Mouse (Mus musculus) large intestine, adult 2 months (tissue): Measurements from ENCODE around the gene Nfat5. TPM values are rescaled to one million over a fixed set of nuclear protein-coding genes. Genes with fewer than 3 reads are reported as not detected.

Experiments used
- DNase-seq: peaks from one replicate; pipeline ENCODE4 v3.0.0-alpha.2; 2012; ENCODE audit warnings: low read depth, low spot score
- WGBS: fragments of 180-500 bp; shearing (Covaris S2); methylation state at CpG from one replicate; pipeline ENCODE4 v1.1.7; 2018; 5-methylcytosine and 5-hydroxymethylcytosine counted together
- polyA plus RNA-seq: library from polyadenylated mRNA; depleted of rRNA; stranded (reverse); fragments of >200 nt; gene quantifications from 2 replicates; pipeline ENCODE4 v1.2.3, GENCODE M21; 2012

Gene Nfat5
- polyA plus RNA-seq, 1 experiment = 5.8 TPM

- WGBS = 68% methylated on average over 5 of the region's 5 CpGs
These were observed 5.7 kb upstream of the Nfat5 start for GRCm38 (mm10) chr8:107287522-107287921.

GRCm38 (mm10) chr8:107291171-107291601 is 2.1 kb upstream of the Nfat5 start:
- 88% methylated on average over 4 of the region's 4 CpGs for WGBS
- DNase-seq = no peak

More at GRCm38 (mm10) chr8:107287522-107287921, 5.7 kb upstream of the Nfat5 start:
- DNase-seq = no peak

GRCm38 (mm10) chr8:107292119-107292927 is 947 bp upstream of the Nfat5 start:
- 57% methylated on average over 18 of the region's 18 CpGs for WGBS

GRCm38 (mm10) chr8:107293641-107294628 is 665 bp downstream of the Nfat5 start:
- under 1% methylated on average over 83 of the region's 98 CpGs for WGBS
- DNase-seq = no peak

More at GRCm38 (mm10) chr8:107292119-107292927, 947 bp upstream of the Nfat5 start:
- DNase-seq = no peak

- no peak for DNase-seq
- 56% methylated on average over 1 of the region's 1 CpGs for WGBS
These were observed 2.2 kb downstream of the Nfat5 start for GRCm38 (mm10) chr8:107295450-107295849.

GRCm38 (mm10) chr8:107311876-107312275 is 18.6 kb downstream of the Nfat5 start:
- no peak for DNase-seq

- 0% methylated on average over 1 of the region's 1 CpGs for WGBS
- DNase-seq = peak; percentile 66
These were observed 30.9 kb downstream of the Nfat5 start for GRCm38 (mm10) chr8:107324142-107324541.

GRCm38 (mm10) chr8:107329595-107329994 is 36.3 kb downstream of the Nfat5 start:
- no peak for DNase-seq

GRCm38 (mm10) chr8:107336480-107336879 is 43.2 kb downstream of the Nfat5 start:
- 79% methylated on average over 1 of the region's 1 CpGs for WGBS
- DNase-seq = no peak

More at GRCm38 (mm10) chr8:107329595-107329994, 36.3 kb downstream of the Nfat5 start:
- WGBS = 43% methylated on average over 1 of the region's 1 CpGs

GRCm38 (mm10) chr8:107370311-107370710 is 77.0 kb downstream of the Nfat5 start:
- WGBS = 78% methylated on average over 4 of the region's 4 CpGs
- no peak for DNase-seq

GRCm38 (mm10) chr8:107377346-107377745 is 84.1 kb downstream of the Nfat5 start:
- DNase-seq = no peak
- 87% methylated on average over 3 of the region's 3 CpGs for WGBS

- 91% methylated on average over 8 of the region's 8 CpGs for WGBS
- DNase-seq = no peak
These were observed 87.5 kb downstream of the Nfat5 start for GRCm38 (mm10) chr8:107380734-107381133.

GRCm38 (mm10) chr8:107381666-107382065 is 88.4 kb downstream of the Nfat5 start:
- no peak for DNase-seq
- 94% methylated on average over 4 of the region's 4 CpGs for WGBS

GRCm38 (mm10) chr8:107382898-107383297 is 89.6 kb downstream of the Nfat5 start:
- no peak for DNase-seq
- WGBS = 68% methylated on average over 4 of the region's 4 CpGs

- WGBS = 21% methylated on average over 5 of the region's 5 CpGs
- DNase-seq = no peak
These were observed 91.4 kb downstream of the Nfat5 start for GRCm38 (mm10) chr8:107384651-107385050.

- WGBS = 77% methylated on average over 2 of the region's 2 CpGs
- no peak for DNase-seq
These were observed 91.8 kb downstream of the Nfat5 start for GRCm38 (mm10) chr8:107385063-107385462.

GRCm38 (mm10) chr8:107386171-107386570 is 92.9 kb downstream of the Nfat5 start:
- no peak for DNase-seq
- WGBS = 39% methylated on average over 5 of the region's 5 CpGs

- DNase-seq = no peak
- WGBS = 23% methylated on average over 3 of the region's 3 CpGs
These were observed 93.4 kb downstream of the Nfat5 start for GRCm38 (mm10) chr8:107386642-107387041.

GRCm38 (mm10) chr8:107387861-107388260 is 94.6 kb downstream of the Nfat5 start:
- 55% methylated on average over 5 of the region's 5 CpGs for WGBS

GRCm38 (mm10) chr8:107389557-107389956 is 96.3 kb downstream of the Nfat5 start:
- WGBS = 19% methylated on average over 8 of the region's 8 CpGs
- DNase-seq = peak; percentile 88

More at GRCm38 (mm10) chr8:107387861-107388260, 94.6 kb downstream of the Nfat5 start:
- no peak for DNase-seq
